Mouse (Mus musculus): ENCODE results near the gene Tcfl5.

The Tcfl5 gene

GRCm38 (mm10) chr2:180598157-180598705 lies 44.3 kb downstream of the Tcfl5 start:
- no peak for DNase-seq (ENCODE audit: low spot score)

GRCm38 (mm10) chr2:180597490-180597889 lies 45.0 kb downstream of the Tcfl5 start, which contains the start of gene Col9a3:
Col9a3 (plus strand) TSS chr2:180597790.
- no peak for DNase-seq (ENCODE audit: low spot score)

- peak; percentile 89 for DNase-seq (ENCODE audit: low spot score)
These were observed 53.2 kb downstream of the Tcfl5 start, which contains the start of gene Ogfr for GRCm38 (mm10) chr2:180589123-180589831. Ogfr (plus strand) TSS chr2:180589245.

- DNase-seq (ENCODE audit: low spot score), result no peak
These were observed 53.8 kb downstream of the Tcfl5 start for GRCm38 (mm10) chr2:180588736-180589122.

- DNase-seq (ENCODE audit: low spot score), result no peak
These were observed 59.4 kb downstream of the Tcfl5 start for GRCm38 (mm10) chr2:180583154-180583507.

GRCm38 (mm10) chr2:180582481-180583153 lies 59.9 kb downstream of the Tcfl5 start:
- DNase-seq (ENCODE audit: low spot score), result peak; percentile 99

GRCm38 (mm10) chr2:180581002-180581401 lies 61.5 kb downstream of the Tcfl5 start, which contains the start of gene Mrgbp:
Mrgbp (plus strand) TSS chr2:180581304.
- DNase-seq (ENCODE audit: low spot score), result no peak

- DNase-seq (ENCODE audit: low spot score), result peak; percentile 89
These were observed 63.8 kb downstream of the Tcfl5 start for GRCm38 (mm10) chr2:180578686-180579085.

GRCm38 (mm10) chr2:180576482-180576881 lies 66.0 kb downstream of the Tcfl5 start:
- no peak for DNase-seq (ENCODE audit: low spot score)

Measured in testis, postnatal 10 days (tissue).